Mouse (Mus musculus) ovary, adult 2 months (tissue): ENCODE data around the gene Prl8a2. TPM values are rescaled to one million over a fixed set of nuclear protein-coding genes. Genes with fewer than 3 reads are reported as not detected.

Source experiments
- polyA plus RNA-seq: library from polyadenylated mRNA; depleted of rRNA; stranded (reverse); fragments of >200 nt; gene quantifications from 2 replicates; pipeline ENCODE4 v1.2.3, GENCODE M21; 2012; rRNA removed

Gene Prl8a2
- not detected in 2 replicates for polyA plus RNA-seq

GRCm38 (mm10) chr13:27345373-27345772 is at the start of gene Prl8a2:
TSS of gene Prl8a2 (plus strand) at chr13:27345673.

DNA sequence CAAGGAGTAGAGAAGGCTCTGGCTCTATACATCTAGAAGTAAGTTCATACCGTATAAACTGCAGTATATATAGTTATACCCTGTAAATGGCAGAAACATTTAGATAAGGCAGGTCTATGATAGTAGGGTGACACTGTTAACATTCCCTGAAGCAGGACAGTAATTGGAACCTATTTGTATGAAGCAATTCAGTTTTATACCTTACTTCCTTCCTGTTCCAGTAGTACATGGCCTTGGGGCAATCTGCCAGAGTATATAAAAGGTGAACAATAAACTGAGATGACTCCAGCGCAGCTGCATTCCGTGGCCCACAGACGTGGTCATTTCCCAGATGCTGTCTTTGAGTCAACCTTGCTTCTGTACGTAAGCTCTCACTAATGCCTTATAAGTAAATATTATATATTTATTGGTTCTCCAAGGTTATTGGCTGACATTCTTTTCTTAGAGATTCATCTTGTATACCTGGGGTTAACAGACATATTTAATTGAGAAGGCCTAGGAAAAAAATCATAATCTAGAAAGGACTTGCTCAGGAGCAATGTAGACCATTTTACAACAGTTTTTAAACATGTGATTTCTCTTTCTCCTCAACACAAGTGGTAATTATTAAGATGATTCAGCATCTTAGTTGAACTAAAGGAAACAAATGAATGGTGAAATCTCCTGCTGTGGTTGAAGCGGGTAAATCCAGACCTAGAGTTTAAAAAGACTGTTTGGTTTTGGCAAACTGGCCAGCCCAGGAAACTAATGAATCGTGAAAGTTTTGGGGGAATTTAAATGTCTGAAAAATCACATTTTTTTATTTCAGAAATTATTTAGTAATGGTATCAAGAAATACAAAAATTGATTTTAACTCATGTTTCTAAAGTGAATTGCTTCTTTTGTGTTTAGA is 32.9 kb upstream of the Prl8a2 start, which contains the start of gene Prl6a1:
Gene Prl6a1 (plus strand): TSS at position 294 of the 892 bp plus-strand sequence.

DNA sequence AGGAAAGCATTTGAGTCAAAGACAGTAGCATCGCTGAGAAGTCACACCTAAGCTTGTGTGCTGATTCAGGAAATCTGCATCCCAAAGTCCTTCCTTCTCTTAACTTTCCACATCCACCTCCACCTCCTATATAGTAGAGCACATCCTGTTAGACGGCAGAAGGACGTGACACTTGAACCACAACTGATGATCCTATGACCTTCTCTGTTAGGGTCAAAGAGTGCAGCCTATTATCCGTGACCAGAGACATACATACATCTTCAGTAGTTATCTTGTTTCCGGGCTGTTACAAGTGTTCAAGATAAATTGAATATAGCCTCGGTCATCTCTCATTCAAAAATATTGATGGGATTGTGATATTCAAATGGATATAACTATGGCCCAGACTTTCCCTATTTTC is 45.3 kb downstream of the Prl8a2 start, which contains the start of gene Prl2b1:
Gene Prl2b1 (minus strand): TSS at position 101 of the 400 bp plus-strand sequence.

Other genes starting within 250 kb of the Prl8a2 start
- not detected in 2 replicates for gene Prl3d2, start 224.0 kb upstream of the Prl8a2 start, polyA plus RNA-seq
- gene Prl3d3, start 188.9 kb upstream of the Prl8a2 start, polyA plus RNA-seq = not detected in 2 replicates
- gene Prl3c1, start 149.0 kb upstream of the Prl8a2 start, polyA plus RNA-seq = not detected in 2 replicates
- gene Prl3b1, start 103.8 kb upstream of the Prl8a2 start, polyA plus RNA-seq = not detected in 2 replicates
- not detected in 2 replicates for gene Prl3a1, start 86.2 kb upstream of the Prl8a2 start, polyA plus RNA-seq
- not detected in 2 replicates for gene Prl6a1, start 33.0 kb upstream of the Prl8a2 start, polyA plus RNA-seq
- not detected in 2 replicates for gene Prl2b1, start 45.2 kb downstream of the Prl8a2 start, polyA plus RNA-seq
- not detected in 2 replicates for gene Prl8a6, start 93.0 kb downstream of the Prl8a2 start, polyA plus RNA-seq
- gene Prl8a8, start 167.5 kb downstream of the Prl8a2 start, polyA plus RNA-seq = not detected in 2 replicates
- gene Prl8a9, start 218.9 kb downstream of the Prl8a2 start, polyA plus RNA-seq = not detected in 2 replicates
- gene Prl8a1, start 236.5 kb downstream of the Prl8a2 start, polyA plus RNA-seq = not detected in 2 replicates